In the genomic region with DNA sequence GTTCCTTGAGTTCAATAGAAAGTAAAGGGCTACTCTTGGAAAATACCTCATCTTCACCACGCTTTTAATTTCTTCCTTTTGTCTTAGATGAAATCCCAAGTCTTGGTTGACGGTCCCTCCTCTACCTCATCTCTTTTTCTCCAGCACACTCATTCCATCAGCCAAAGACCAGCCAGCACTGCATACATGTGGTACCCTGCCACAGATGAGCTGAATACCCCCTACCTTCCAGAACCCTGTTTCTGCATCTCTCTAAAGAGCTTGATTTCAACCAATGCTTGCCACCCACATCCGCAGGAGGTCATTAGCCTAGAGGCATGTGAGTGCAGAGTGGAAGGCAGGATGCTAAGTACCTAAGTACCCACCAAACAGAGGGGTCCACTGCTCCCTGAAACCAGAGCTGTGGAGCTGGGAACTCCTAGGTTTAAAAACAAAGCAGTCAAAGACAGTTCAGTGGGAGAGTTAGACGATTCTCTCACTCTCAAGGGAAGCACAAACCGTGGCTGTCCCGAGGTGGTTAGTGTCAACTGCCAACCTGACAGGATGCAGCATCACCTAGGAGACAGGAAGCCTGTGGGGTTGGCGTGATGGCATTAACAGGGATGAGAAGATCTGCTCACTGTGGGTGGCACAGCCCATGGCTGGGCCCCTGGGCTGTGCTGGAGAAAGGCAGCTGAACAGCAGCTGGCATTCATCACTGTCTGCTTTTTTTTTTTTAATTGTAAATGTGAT, we compare ENCODE assay signal across 10 mouse cellular contexts.
DNase-seq lines count a peak whose midpoint lies in the region; ATAC-seq lines count a peak whose summit lies in the region.
"Had no signal": no experiment of that assay in that cellular context is flagged by ENCODE, and none has a peak within 500 bp of the region (broad histone marks: within the 10 kb centered on the region; RNA-seq: fewer than 3 reads in every experiment).

No protein-coding gene starts in this region.

- 0 out of 2 replicates have a peak overlapping the region, but pooled peaks have one; percentile 9 for H3K27ac ChIP-seq in heart, embryonic 15.5 days
- peak overlapping the region; percentile 69 for H3K27ac ChIP-seq in hindbrain, embryonic 14.5 days
- H3K27ac ChIP-seq in neural tube, embryonic 11.5 days (ENCODE audit: low read depth, low read length) = peak overlapping the region; percentile 92
- H3K27ac ChIP-seq in liver, embryonic 12.5 days = no peak overlapping the region
- H3K27ac ChIP-seq: limb, embryonic 15.5 days; stomach, embryonic 15.5 days had no signal

- H3K9me3 ChIP-seq in heart, embryonic 15.5 days (replicated peaks) = no peaks in the 10 kb centered on the region
- H3K9me3 ChIP-seq in hindbrain, embryonic 14.5 days (ENCODE audit: control insufficient read depth, low read length) = no peaks in the 10 kb centered on the region
- H3K9me3 ChIP-seq in neural tube, embryonic 11.5 days (ENCODE audit: control insufficient read depth, low read length) = no peaks in the 10 kb centered on the region
- H3K9me3 ChIP-seq in liver, embryonic 12.5 days (replicated peaks) = no peaks in the 10 kb centered on the region
- H3K9me3 ChIP-seq: limb, embryonic 15.5 days; stomach, embryonic 15.5 days had no signal

- 46% methylated on average over 7 of the region's 7 CpGs for WGBS in heart, embryonic 15.5 days
- WGBS in hindbrain, embryonic 14.5 days = 19% methylated on average over 7 of the region's 7 CpGs
- WGBS in neural tube, embryonic 11.5 days = 20% methylated on average over 7 of the region's 7 CpGs
- 47% methylated on average over 7 of the region's 7 CpGs for WGBS in liver, embryonic 12.5 days (ENCODE audit: insufficient replicate concordance)

- ATAC-seq in heart, embryonic 15.5 days (replicated peaks; ENCODE audit: insufficient number of reproducible peaks, insufficient read depth, low FRiP score, low read depth) = no peak; the same call in 1 of the 2 replicates
- peak; percentile 80 for ATAC-seq in hindbrain, embryonic 14.5 days (ENCODE audit: low FRiP score)
- peak; percentile 90 for ATAC-seq in neural tube, embryonic 11.5 days (ENCODE audit: insufficient read depth, low FRiP score, low TSS enrichment)
- no peak for ATAC-seq in liver, embryonic 12.5 days
- no peak for ATAC-seq in granulocyte monocyte progenitor cell, adult 5-6 weeks (replicated peaks; ENCODE audit: poor library complexity, severe bottlenecking)

- no peaks in the 10 kb centered on the region for H3K36me3 ChIP-seq in heart, embryonic 15.5 days
- no peaks in the 10 kb centered on the region for H3K36me3 ChIP-seq in hindbrain, embryonic 14.5 days (replicated peaks; ENCODE audit: control insufficient read depth, insufficient read depth)
- no peaks in the 10 kb centered on the region for H3K36me3 ChIP-seq in neural tube, embryonic 11.5 days (ENCODE audit: control insufficient read depth, insufficient read depth, low read length)
- H3K36me3 ChIP-seq in liver, embryonic 12.5 days = no peaks in the 10 kb centered on the region
- H3K36me3 ChIP-seq: limb, embryonic 15.5 days; stomach, embryonic 15.5 days had no signal

- no peak overlapping the region for H3K9ac ChIP-seq in heart, embryonic 15.5 days
- no peak overlapping the region for H3K9ac ChIP-seq in hindbrain, embryonic 14.5 days
- H3K9ac ChIP-seq in neural tube, embryonic 11.5 days (ENCODE audit: low read length) = 0 out of 2 replicates have a peak overlapping the region, but pooled peaks have one; percentile 7
- H3K9ac ChIP-seq in liver, embryonic 12.5 days = no peak overlapping the region
- H3K9ac ChIP-seq: limb, embryonic 15.5 days; stomach, embryonic 15.5 days had no signal

- H3K4me2 ChIP-seq in heart, embryonic 15.5 days = no peak overlapping the region
- no peak overlapping the region for H3K4me2 ChIP-seq in hindbrain, embryonic 14.5 days (replicated peaks)
- no peak overlapping the region for H3K4me2 ChIP-seq in neural tube, embryonic 11.5 days (ENCODE audit: low read depth)
- no peak overlapping the region for H3K4me2 ChIP-seq in liver, embryonic 12.5 days
- H3K4me2 ChIP-seq: limb, embryonic 15.5 days; stomach, embryonic 15.5 days had no signal

- no peak for DNase-seq in heart, postnatal 4 days
- peak; percentile 63 for DNase-seq in embryo, embryonic 10 days (ENCODE audit: low spot score)
- peak; percentile 49 for DNase-seq in hindbrain, embryonic 14.5 days (ENCODE audit: low spot score)
- peak; percentile 79 for DNase-seq in neural tube, embryonic 11.5 days (ENCODE audit: low spot score)
- DNase-seq in cerebellum, adult 9-11 months = no peak

- H3K4me3 ChIP-seq in heart, embryonic 15.5 days = no peak overlapping the region
- no peak overlapping the region for H3K4me3 ChIP-seq in hindbrain, embryonic 14.5 days (replicated peaks; ENCODE audit: low read length)
- no peak overlapping the region for H3K4me3 ChIP-seq in neural tube, embryonic 11.5 days (ENCODE audit: low read depth, low read length)
- H3K4me3 ChIP-seq in liver, embryonic 12.5 days = no peak overlapping the region
- H3K4me3 ChIP-seq: limb, embryonic 15.5 days; stomach, embryonic 15.5 days had no signal

- H3K27me3 ChIP-seq in heart, embryonic 15.5 days = no peaks in the 10 kb centered on the region
- no peaks in the 10 kb centered on the region for H3K27me3 ChIP-seq in hindbrain, embryonic 14.5 days (ENCODE audit: control insufficient read depth, insufficient read depth, low read length)
- H3K27me3 ChIP-seq in neural tube, embryonic 11.5 days (ENCODE audit: control insufficient read depth, insufficient read depth, low read length) = no peaks in the 10 kb centered on the region
- no peaks in the 10 kb centered on the region for H3K27me3 ChIP-seq in liver, embryonic 12.5 days (replicated peaks)
- H3K27me3 ChIP-seq: limb, embryonic 15.5 days; stomach, embryonic 15.5 days had no signal

- peaks cover 13% of the 10 kb centered on the region for H3K4me1 ChIP-seq in heart, embryonic 15.5 days (replicated peaks)
- H3K4me1 ChIP-seq in hindbrain, embryonic 14.5 days (replicated peaks; ENCODE audit: control insufficient read depth, insufficient read depth, low read length) = peaks cover 19% of the 10 kb centered on the region
- peaks cover 49% of the 10 kb centered on the region for H3K4me1 ChIP-seq in neural tube, embryonic 11.5 days (ENCODE audit: control insufficient read depth, insufficient read depth, low read length)
- peaks cover 14% of the 10 kb centered on the region for H3K4me1 ChIP-seq in liver, embryonic 12.5 days

Comparison
In these comparisons a context has a peak if more than half of its experiments do, and no peak if none do; other contexts are left out.
1. ATAC-seq: peak in hindbrain, embryonic 14.5 days (single experiment) and neural tube, embryonic 11.5 days (single experiment); none in heart, embryonic 15.5 days (single experiment), liver, embryonic 12.5 days (single experiment) and granulocyte monocyte progenitor cell, adult 5-6 weeks (single experiment).
2. DNase-seq: peak in embryo, embryonic 10 days (single experiment), hindbrain, embryonic 14.5 days (single experiment) and neural tube, embryonic 11.5 days (single experiment); none in heart, postnatal 4 days (single experiment) and cerebellum, adult 9-11 months (single experiment).